Mouse (Mus musculus): ENCODE measurements at regions not wholly inside any gene's neighbourhood (a gene's known extent, or its start where the extent isn't known, plus 50 kb on each side); places are given as distances from the start of the nearest gene placed in this dataset.

GRCm38 (mm10) chr9:116408116-116408515, 233.0 kb upstream of the Tgfbr2 start:
- no peak for TF ChIP-seq CTCF (IDR thresholded peaks at IDR 0.05; ENCODE audit: insufficient read depth, low read length)
- no peak for TF ChIP-seq POLR2A (IDR thresholded peaks at IDR 0.05; ENCODE audit: borderline replicate concordance, extremely low read depth, low read depth, low read length)

All from lung, adult 2 months (tissue).